Mouse (Mus musculus) brain, embryonic 14.5 days (tissue): Measurements from ENCODE around the gene Olfr1195. TPM values are rescaled to one million over a fixed set of nuclear protein-coding genes. Genes with fewer than 3 reads are reported as not detected.
"Not testable (repeated sequence)": the region's sequence is repeated elsewhere in the genome, so short reads cannot be mapped to it uniquely, and the experiment has no call there.

ENCODE experiments used
- DNase-seq: peaks from one replicate; pipeline ENCODE4 v3.0.0-alpha.2; 2011; ENCODE audit warnings: low read depth
- CTCF ChIP-seq: fragments of 200-500 bp; IDR thresholded peaks from 2 replicates; pipeline ENCODE4 v1.5.1; 2012; ENCODE audit warnings: inconsistent platforms, mild to moderate bottlenecking, moderate library complexity, borderline replicate concordance; ENCODE audit not compliant: insufficient read depth, insufficient read length; ENCODE audit errors: extremely low read depth
- POLR2A ChIP-seq: fragments of 200-500 bp; IDR thresholded peaks from 2 replicates; pipeline ENCODE4 v1.6.1; 2012; ENCODE audit warnings: mild to moderate bottlenecking, inconsistent platforms, borderline replicate concordance; ENCODE audit not compliant: poor library complexity, insufficient read depth, insufficient read length, severe bottlenecking; ENCODE audit errors: extremely low read depth
- polyA plus RNA-seq: library from polyadenylated mRNA; depleted of rRNA; stranded (reverse); fragments of >200 nt; gene quantifications from 2 replicates; pipeline ENCODE4 v1.2.3, GENCODE M21; 2012; rRNA removed

The Olfr1195 gene
- not detected in 2 replicates for polyA plus RNA-seq

- TF ChIP-seq CTCF = no peak
- no peak for TF ChIP-seq POLR2A
These were observed at the start of gene Olfr1195 for GRCm38 (mm10) chr2:88689087-88689486. Gene Olfr1195 (minus strand): TSS chr2:88689187.

GRCm38 (mm10) chr2:88732266-88732665 lies 43.3 kb upstream of the Olfr1195 start, which contains the start of gene Olfr1197:
Gene Olfr1197 (minus strand): TSS chr2:88732366.
- TF ChIP-seq POLR2A = no peak
- no peak for DNase-seq

More at GRCm38 (mm10) chr2:88689087-88689486, at the start of gene Olfr1195:
- no peak for DNase-seq

- DNase-seq = no peak
- TF ChIP-seq CTCF (no peak), POLR2A (no peak)
These were observed 15.5 kb upstream of the Olfr1195 start, which contains the start of gene Olfr1196 for GRCm38 (mm10) chr2:88704497-88704896. Gene Olfr1196 (minus strand): TSS chr2:88704597.

GRCm38 (mm10) chr2:88675328-88675727 lies 13.7 kb downstream of the Olfr1195 start, which contains the start of gene Olfr1193:
Gene Olfr1193 (plus strand): TSS chr2:88675628.
- not testable (repeated sequence) for DNase-seq

GRCm38 (mm10) chr2:88648209-88648608 lies 40.8 kb downstream of the Olfr1195 start, which contains the start of gene Olfr1192-ps1:
Gene Olfr1192-ps1 (plus strand): TSS chr2:88648509.
- TF ChIP-seq CTCF (no peak), POLR2A (no peak)
- DNase-seq = no peak

- DNase-seq = not testable (repeated sequence)
These were observed 48.7 kb downstream of the Olfr1195 start, which contains the start of gene Olfr1191-ps1 for GRCm38 (mm10) chr2:88640242-88640641. Gene Olfr1191-ps1 (plus strand): TSS chr2:88640542.

Other genes starting within 250 kb of the Olfr1195 start
- not detected in 2 replicates for gene Gm13757, start 240.1 kb downstream of the Olfr1195 start, polyA plus RNA-seq
- gene Olfr1183, start 234.3 kb downstream of the Olfr1195 start, polyA plus RNA-seq = not detected in 2 replicates
- gene Olfr1184, start 205.6 kb downstream of the Olfr1195 start, polyA plus RNA-seq = not detected in 2 replicates
- gene Olfr1185-ps1, start 195.9 kb downstream of the Olfr1195 start, polyA plus RNA-seq = not detected in 2 replicates
- not detected in 2 replicates for gene Olfr1186, start 170.6 kb downstream of the Olfr1195 start, polyA plus RNA-seq
- not detected in 2 replicates for gene Olfr1188, start 132.3 kb downstream of the Olfr1195 start, polyA plus RNA-seq
- not detected in 2 replicates for gene Olfr1189, start 102.7 kb downstream of the Olfr1195 start, polyA plus RNA-seq
- not detected in 2 replicates for gene Olfr1191-ps1, start 48.6 kb downstream of the Olfr1195 start, polyA plus RNA-seq
- not detected in 2 replicates for gene Olfr1192-ps1, start 40.7 kb downstream of the Olfr1195 start, polyA plus RNA-seq
- gene Olfr1193, start 13.6 kb downstream of the Olfr1195 start, polyA plus RNA-seq = not detected in 2 replicates
- not detected in 2 replicates for gene Olfr1196, start 15.4 kb upstream of the Olfr1195 start, polyA plus RNA-seq
- not detected in 2 replicates for gene Olfr1197, start 43.2 kb upstream of the Olfr1195 start, polyA plus RNA-seq
- gene Olfr1198, start 62.2 kb upstream of the Olfr1195 start, polyA plus RNA-seq = not detected in 2 replicates
- gene Olfr1199, start 71.3 kb upstream of the Olfr1195 start, polyA plus RNA-seq = not detected in 2 replicates
- not detected in 2 replicates for gene Olfr1200, start 81.3 kb upstream of the Olfr1195 start, polyA plus RNA-seq
- gene Olfr1201, start 103.8 kb upstream of the Olfr1195 start, polyA plus RNA-seq = not detected in 2 replicates
- not detected in 2 replicates for gene Olfr1202, start 125.3 kb upstream of the Olfr1195 start, polyA plus RNA-seq
- gene Olfr1205, start 140.6 kb upstream of the Olfr1195 start, polyA plus RNA-seq = not detected in 2 replicates
- not detected in 2 replicates for gene Olfr1204, start 160.1 kb upstream of the Olfr1195 start, polyA plus RNA-seq
- not detected in 2 replicates for gene Olfr1206, start 174.0 kb upstream of the Olfr1195 start, polyA plus RNA-seq
- not detected in 2 replicates for gene Olfr1208, start 213.1 kb upstream of the Olfr1195 start, polyA plus RNA-seq
- gene Olfr1209, start 226.0 kb upstream of the Olfr1195 start, polyA plus RNA-seq = not detected in 2 replicates
- gene Olfr1211, start 248.9 kb upstream of the Olfr1195 start, polyA plus RNA-seq = not detected in 2 replicates